ENCODE assay signal across 8 mouse cellular contexts in genomic region chr1:57995432-57996132, GRCm38 (mm10). TPM values are rescaled to one million over a fixed set of nuclear protein-coding genes. Genes with fewer than 3 reads are reported as not detected.
DNase-seq lines count a peak whose midpoint lies in the region; ATAC-seq and TF ChIP-seq lines count a peak whose summit lies in the region.

TSS of gene Sgo2a (plus strand) at chr1:57995971.

- H3K36me3 ChIP-seq in G1E (replicated peaks) = peaks cover 19% of the 10 kb centered on the region
- H3K36me3 ChIP-seq in forebrain, embryonic 16.5 days (ENCODE audit: control insufficient read depth, insufficient read depth) = no peaks in the 10 kb centered on the region
- H3K36me3 ChIP-seq in lung, embryonic 14.5 days (ENCODE audit: insufficient read depth) = peaks cover 7% of the 10 kb centered on the region
- H3K36me3 ChIP-seq in thymus, adult 2 months (ENCODE audit: control insufficient read depth, insufficient read depth, low read length) = no peaks in the 10 kb centered on the region

- H3K4me2 ChIP-seq in forebrain, embryonic 16.5 days (ENCODE audit: low read length) = peak within 1 kb of the TSS; percentile 89
- peak within 1 kb of the TSS; percentile 74 for H3K4me2 ChIP-seq in lung, embryonic 14.5 days

- peaks cover 28% of the 10 kb centered on the region for H3K4me1 ChIP-seq in G1E (ENCODE audit: insufficient read depth, low read depth, low read length)
- peaks cover 14% of the 10 kb centered on the region for H3K4me1 ChIP-seq in forebrain, embryonic 16.5 days (replicated peaks; ENCODE audit: control insufficient read depth, insufficient read depth, low read length)
- H3K4me1 ChIP-seq in lung, embryonic 14.5 days (ENCODE audit: insufficient read depth) = peaks cover 9% of the 10 kb centered on the region
- H3K4me1 ChIP-seq in olfactory bulb, adult 2 months (ENCODE audit: control insufficient read depth, insufficient read depth, low read length) = peaks cover 7% of the 10 kb centered on the region
- peaks cover 9% of the 10 kb centered on the region for H3K4me1 ChIP-seq in thymus, adult 2 months (replicated peaks; ENCODE audit: control insufficient read depth, insufficient read depth, low read length)

- ATAC-seq in G1E (ENCODE audit: extremely low read depth, insufficient number of reproducible peaks, low FRiP score, poor library complexity, severe bottlenecking) = peak; percentile 98
- ATAC-seq in forebrain, embryonic 16.5 days = peak; percentile 100
- ATAC-seq in lung, embryonic 14.5 days (ENCODE audit: insufficient read depth) = peak; percentile 97

- DNase-seq in G1E (ENCODE audit: low spot score) = peak; percentile 94
- DNase-seq in cerebellum, adult 18-20 months = peak; percentile 91 to 93
- peak; percentile 90 to 91 for DNase-seq in heart, postnatal 36 days
- DNase-seq in layer of hippocampus, adult 2 months (ENCODE audit: low spot score in 2 of 2) = peak; percentile 90 to 91
- DNase-seq in lung, embryonic 14.5 days = peak; percentile 100
- peak; percentile 92 for DNase-seq in thymus, adult 2 months

- intact Hi-C loops in heart, postnatal 36 days (cut with DNase I) = loop anchor here (2.0 kb wide), 1 partner anchor 25 kb away; no protein-coding TSS in a partner anchor

- H3K9me3 ChIP-seq in G1E (replicated peaks) = no peaks in the 10 kb centered on the region
- H3K9me3 ChIP-seq in forebrain, embryonic 16.5 days (ENCODE audit: control insufficient read depth, low read length) = no peaks in the 10 kb centered on the region
- H3K9me3 ChIP-seq in lung, embryonic 14.5 days (ENCODE audit: low read depth, low read length) = no peaks in the 10 kb centered on the region

- peak within 1 kb of the TSS; percentile 81 for H3K4me3 ChIP-seq in G1E (ENCODE audit: low read depth, low read length)
- peak within 1 kb of the TSS; percentile 98 for H3K4me3 ChIP-seq in forebrain, embryonic 16.5 days (replicated peaks; ENCODE audit: low read length)
- H3K4me3 ChIP-seq in layer of hippocampus, adult 2 months = peak within 1 kb of the TSS; percentile 89
- peak within 1 kb of the TSS; percentile 85 for H3K4me3 ChIP-seq in lung, embryonic 14.5 days (ENCODE audit: low read depth, low read length)
- peak within 1 kb of the TSS; percentile 73 for H3K4me3 ChIP-seq in olfactory bulb, adult 2 months (ENCODE audit: insufficient read depth, low read depth, low read length)
- peak within 1 kb of the TSS; percentile 74 for H3K4me3 ChIP-seq in thymus, adult 2 months (ENCODE audit: control insufficient read depth, insufficient read depth, low read length)

- TF ChIP-seq CTCF in G1E (IDR thresholded peaks at IDR 0.05; ENCODE audit: low read depth, low read length) = no peak
- TF ChIP-seq CTCF in layer of hippocampus, adult 2 months (conservative IDR thresholded peaks at IDR 0.05) = 0 out of 2 replicates have a peak, but pooled peaks have one; percentile 12
- TF ChIP-seq CTCF in lung, embryonic 14.5 days (IDR thresholded peaks at IDR 0.05; ENCODE audit: low read depth) = no peak
- no peak for TF ChIP-seq CTCF in olfactory bulb, adult 2 months (IDR thresholded peaks at IDR 0.05; ENCODE audit: insufficient read depth, low read depth, low read length)
- no peak for TF ChIP-seq CTCF in thymus, adult 2 months (IDR thresholded peaks at IDR 0.05; ENCODE audit: borderline replicate concordance, control insufficient read depth, extremely low read depth, insufficient read depth, low read length, poor library complexity)

- TF ChIP-seq POLR2A in olfactory bulb, adult 2 months (IDR thresholded peaks at IDR 0.05; ENCODE audit: insufficient read depth, low read depth, low read length) = peak; percentile 82
- peak; percentile 50; the same call in 1 of the 2 replicates for TF ChIP-seq POLR2A in thymus, adult 2 months (IDR thresholded peaks at IDR 0.05; ENCODE audit: control insufficient read depth, extremely low read depth, insufficient read depth, low read length, poor library complexity)

- H3K27me3 ChIP-seq in G1E (ENCODE audit: insufficient read depth, low read length) = peaks cover 8% of the 10 kb centered on the region; the same call in 1 of the 2 replicates
- H3K27me3 ChIP-seq in forebrain, embryonic 16.5 days (replicated peaks; ENCODE audit: control insufficient read depth, insufficient read depth, low read length) = no peaks in the 10 kb centered on the region
- no peaks in the 10 kb centered on the region for H3K27me3 ChIP-seq in lung, embryonic 14.5 days (ENCODE audit: insufficient read depth, low read length)
- no peaks in the 10 kb centered on the region for H3K27me3 ChIP-seq in thymus, adult 2 months (ENCODE audit: control insufficient read depth, insufficient read depth, low read length)

- WGBS in forebrain, embryonic 16.5 days = 7% methylated on average over 30 of the region's 30 CpGs
- WGBS in lung, embryonic 14.5 days = 7% methylated on average over 30 of the region's 30 CpGs
- WGBS in olfactory bulb, adult 2 months = 6% methylated on average over 30 of the region's 30 CpGs
- WGBS in thymus, adult 2 months = 7% methylated on average over 30 of the region's 30 CpGs

- H3K9ac ChIP-seq in forebrain, embryonic 16.5 days (replicated peaks; ENCODE audit: low read depth, low read length) = peak within 1 kb of the TSS; percentile 79
- peak within 1 kb of the TSS; percentile 84 for H3K9ac ChIP-seq in lung, embryonic 14.5 days

- peak within 1 kb of the TSS; percentile 96 for H3K27ac ChIP-seq in forebrain, embryonic 16.5 days (ENCODE audit: low read length)
- peak within 1 kb of the TSS; percentile 90 for H3K27ac ChIP-seq in layer of hippocampus, adult 2 months
- H3K27ac ChIP-seq in lung, embryonic 14.5 days (ENCODE audit: low read depth) = peak within 1 kb of the TSS; percentile 86
- peak within 1 kb of the TSS; percentile 74 for H3K27ac ChIP-seq in olfactory bulb, adult 2 months (ENCODE audit: insufficient read depth, low read depth, low read length)
- no peak within 1 kb of the TSS for H3K27ac ChIP-seq in thymus, adult 2 months (ENCODE audit: control insufficient read depth, insufficient read depth, low read length)

RNA-seq across cellular contexts. Expression of gene Sgo2a, which starts in this region (rescaled TPM):
- 86.1 and 93.9 TPM in 2 replicates for total RNA-seq in G1E (2014; fragmentation: Nextera tagmentation)
- 41.1 and 49.8 TPM in 2 replicates for total RNA-seq in G1E (2017)
- polyA plus RNA-seq in G1E (2012) = 3.3 and 3.4 TPM in 2 replicates
- polyA plus RNA-seq in forebrain, embryonic 16.5 days (2015; fragmentation: Nextera tagmentation; extraction: Ambion mirVana) = 7.8 and 9.4 TPM in 2 replicates
- 1 to 10 TPM; 4.1 to 5.0 TPM for total RNA-seq in heart, postnatal 36 days (2021)
- under 1 TPM; 0.44 to 0.64 TPM for total RNA-seq in layer of hippocampus, adult 2 months (2021)
- 27.1 and 28.8 TPM in 2 replicates for polyA plus RNA-seq in lung, embryonic 14.5 days (2014; fragmentation: Nextera tagmentation; extraction: Ambion mirVana)
- not detected in 2 replicates for polyA plus RNA-seq in olfactory bulb, adult 2 months (2012; ENCODE audit: insufficient read depth, insufficient read length, low replicate concordance, missing spikeins)
- polyA plus RNA-seq in thymus, adult 2 months (2012; rRNA removed) = 3.6 and 4.9 TPM in 2 replicates

Comparison
In these comparisons a context has a peak if more than half of its experiments do, and no peak if none do; other contexts are left out.
1. RNA of gene Sgo2a (total RNA-seq): 41.1 to 93.9 TPM in G1E; 4.1 to 5.0 TPM in heart, postnatal 36 days and 0.44 to 0.64 TPM in layer of hippocampus, adult 2 months; every median in the first group is over 4 times any median in the second.
2. Peak in DNase-seq, H3K4me3 ChIP-seq and H3K27ac ChIP-seq in layer of hippocampus, adult 2 months; RNA of the gene not detected or under 1 TPM.
3. Peak in every context shown above with its lines, with median percentiles within 50 percentile points of each other: ATAC-seq, DNase-seq and H3K4me3 ChIP-seq.